Mouse (Mus musculus): ENCODE measurements around the gene Net1.
"Not testable (repeated sequence)": the region's sequence is repeated elsewhere in the genome, so short reads cannot be mapped to it uniquely, and the experiment has no call there.

Gene Net1

GRCm38 (mm10) chr13:3917571-3918311 lies at the start of gene Net1, which contains the start of gene Tubal3:
Net1 (minus strand) TSS chr13:3918220.
Tubal3 (plus strand) TSS chr13:3918274.
- DNase-seq (ENCODE audit: low read depth), result peak; percentile 94

GRCm38 (mm10) chr13:3951198-3951914 lies 33.3 kb upstream of the Net1 start:
- DNase-seq (ENCODE audit: low read depth), result no peak

GRCm38 (mm10) chr13:3949477-3949876 lies 31.5 kb upstream of the Net1 start:
- no peak for DNase-seq (ENCODE audit: low read depth)

- no peak for DNase-seq (ENCODE audit: low read depth)
These were observed 29.2 kb upstream of the Net1 start for GRCm38 (mm10) chr13:3947267-3947666.

- no peak for DNase-seq (ENCODE audit: low read depth)
These were observed 27.2 kb upstream of the Net1 start, which contains the start of gene Ucn3 for GRCm38 (mm10) chr13:3945249-3945648. Ucn3 (minus strand) TSS chr13:3945349.

- DNase-seq (ENCODE audit: low read depth), result no peak
These were observed 26.7 kb upstream of the Net1 start for GRCm38 (mm10) chr13:3944699-3945098.

- DNase-seq (ENCODE audit: low read depth), result no peak
These were observed 8.0 kb upstream of the Net1 start for GRCm38 (mm10) chr13:3926046-3926445.

- DNase-seq (ENCODE audit: low read depth), result no peak
These were observed 7.6 kb upstream of the Net1 start for GRCm38 (mm10) chr13:3925632-3926031.

GRCm38 (mm10) chr13:3924483-3924882 lies 6.5 kb upstream of the Net1 start:
- DNase-seq (ENCODE audit: low read depth), result no peak

GRCm38 (mm10) chr13:3913504-3913903 lies 4.5 kb downstream of the Net1 start:
- DNase-seq (ENCODE audit: low read depth), result no peak

- DNase-seq (ENCODE audit: low read depth), result no peak
These were observed 7.7 kb downstream of the Net1 start for GRCm38 (mm10) chr13:3910356-3910755.

- DNase-seq (ENCODE audit: low read depth), result no peak
These were observed 9.8 kb downstream of the Net1 start for GRCm38 (mm10) chr13:3908262-3908661.

GRCm38 (mm10) chr13:3907151-3907696 lies 10.8 kb downstream of the Net1 start:
- DNase-seq (ENCODE audit: low read depth), result no peak

- DNase-seq (ENCODE audit: low read depth), result no peak
These were observed 18.7 kb downstream of the Net1 start for GRCm38 (mm10) chr13:3899301-3899700.

GRCm38 (mm10) chr13:3898202-3898601 lies 19.8 kb downstream of the Net1 start:
- not testable (repeated sequence) for DNase-seq (ENCODE audit: low read depth)

- DNase-seq (ENCODE audit: low read depth), result peak; percentile 90
These were observed 21.1 kb downstream of the Net1 start for GRCm38 (mm10) chr13:3896913-3897312.

- DNase-seq (ENCODE audit: low read depth), result no peak
These were observed 22.0 kb downstream of the Net1 start for GRCm38 (mm10) chr13:3896032-3896431.

- no peak for DNase-seq (ENCODE audit: low read depth)
These were observed 22.5 kb downstream of the Net1 start for GRCm38 (mm10) chr13:3895397-3895980.

- no peak for DNase-seq (ENCODE audit: low read depth)
These were observed 23.5 kb downstream of the Net1 start for GRCm38 (mm10) chr13:3894549-3894948.

- peak; percentile 93 for DNase-seq (ENCODE audit: low read depth)
These were observed 24.8 kb downstream of the Net1 start for GRCm38 (mm10) chr13:3893126-3893734.

- peak; percentile 48 for DNase-seq (ENCODE audit: low read depth)
These were observed 25.4 kb downstream of the Net1 start for GRCm38 (mm10) chr13:3892601-3893000.

GRCm38 (mm10) chr13:3891479-3892087 lies 26.4 kb downstream of the Net1 start:
- DNase-seq (ENCODE audit: low read depth), result no peak

Data from naive thymus-derived CD4-positive, alpha-beta T cell, adult 2 months (primary cell).